Mouse (Mus musculus): ENCODE measurements around the gene Rnf207. TPM values are rescaled to one million over a fixed set of nuclear protein-coding genes. Genes with fewer than 3 reads are reported as not detected.

Rnf207 gene
- total and polyA plus RNA-seq, 3 experiments: 0.51 TPM; not detected in 2

- no peaks in the 10 kb centered on the region for H3K27me3 ChIP-seq (replicated peaks)
- H3K9ac ChIP-seq (ENCODE audit: insufficient read depth, low read depth): no peak overlapping the region
- dilution Hi-C loops (cut with MboI; ENCODE audit: extremely low pct_ligation_motif_present, extremely low pct_unique_long_range_greater_than_20kb, low sequenced_read_pairs) (no loop called here), in situ Hi-C loops (cut with MboI; ENCODE audit: low pct_ligation_motif_present, low pct_unique_long_range_greater_than_20kb, low sequenced_read_pairs) (no loop called here)
- no peak overlapping the region for H3K4me2 ChIP-seq (ENCODE audit: insufficient read depth, low read depth, poor library complexity, severe bottlenecking)
- H3K27ac ChIP-seq (ENCODE audit: insufficient read depth, low read depth): no peak overlapping the region
- no peak for TF ChIP-seq MAZ (IDR thresholded peaks at IDR 0.05; ENCODE audit: low read depth, low read length)
- TF ChIP-seq UBTF (IDR thresholded peaks at IDR 0.05; ENCODE audit: low read depth, low read length): no peak
- TF ChIP-seq TCF12 (IDR thresholded peaks at IDR 0.05; ENCODE audit: low read depth, low read length): no peak
- DNase-seq (ENCODE audit: extremely low read depth): no peak
- peak overlapping the region in 1 of 3 experiments; percentile 46 for H3K4me3 ChIP-seq (replicated peaks in 1 of 3; ENCODE audit: low read depth in 2 of 3, low read length in 2 of 3, poor library complexity in 1 of 3)
- no peaks in the 10 kb centered on the region for H3K9me3 ChIP-seq (replicated peaks; ENCODE audit: low read length)
- H3K36me3 ChIP-seq (replicated peaks in 1 of 2; ENCODE audit: control insufficient read depth in 1 of 2, insufficient read depth in 1 of 2, low read length in 1 of 2): peaks cover 0 to 21% of the 10 kb centered on the region in 2 experiments
- H3K79me2 ChIP-seq (replicated peaks; ENCODE audit: control insufficient read depth, extremely low read depth, insufficient read depth, poor library complexity, severe bottlenecking): no peaks in the 10 kb centered on the region
- H3K4me1 ChIP-seq (ENCODE audit: control insufficient read depth in 1 of 2, insufficient read depth in 2 of 2): peaks cover 45 to 63% of the 10 kb centered on the region in 2 experiments
Measured at GRCm38 (mm10) chr4:152272006-152272405, 46.8 kb downstream of the Rnf207 start.

GRCm38 (mm10) chr4:152271334-152271733, 47.5 kb downstream of the Rnf207 start:
- no peak for TF ChIP-seq JUND (conservative IDR thresholded peaks at IDR 0.05; ENCODE audit: low read depth, low read length)
- no peak for TF ChIP-seq CTCF (conservative IDR thresholded peaks at IDR 0.05 in 1 of 2, IDR thresholded peaks at IDR 0.05 in 1 of 2; ENCODE audit: low read depth in 2 of 2, low read length in 2 of 2)
- no peak for TF ChIP-seq SIN3A (IDR thresholded peaks at IDR 0.05; ENCODE audit: low read length)
- no peak for TF ChIP-seq RCOR1 (conservative IDR thresholded peaks at IDR 0.05; ENCODE audit: low read depth, low read length)
- no peak for TF ChIP-seq USF2 (conservative IDR thresholded peaks at IDR 0.05; ENCODE audit: low read depth, low read length)
- no peak for TF ChIP-seq NELFE (IDR thresholded peaks at IDR 0.05; ENCODE audit: low read depth, low read length)
- TF ChIP-seq MAZ (IDR thresholded peaks at IDR 0.05; ENCODE audit: low read depth, low read length): no peak
- no peak for TF ChIP-seq MAX (IDR thresholded peaks at IDR 0.05; ENCODE audit: low read length)
- no peak for TF ChIP-seq HCFC1 (IDR thresholded peaks at IDR 0.05; ENCODE audit: low read depth, low read length)
- TF ChIP-seq POLR2A (IDR thresholded peaks at IDR 0.05; ENCODE audit: low read depth, low read length): no peak
- TF ChIP-seq MYC (IDR thresholded peaks at IDR 0.05; ENCODE audit: low read depth, low read length): no peak
- no peak for TF ChIP-seq BHLHE40 (IDR thresholded peaks at IDR 0.05; ENCODE audit: low read depth, low read length)
- TF ChIP-seq USF1 (IDR thresholded peaks at IDR 0.05; ENCODE audit: low read depth, low read length): no peak
- no peak for TF ChIP-seq GABPA (IDR thresholded peaks at IDR 0.05; ENCODE audit: insufficient replicate concordance, low read depth, low read length)
- TF ChIP-seq JUN (IDR thresholded peaks at IDR 0.05; ENCODE audit: insufficient read depth, low read depth, low read length): no peak
- no peak for TF ChIP-seq TBP (conservative IDR thresholded peaks at IDR 0.05; ENCODE audit: low read depth, low read length)
- TF ChIP-seq TCF12 (IDR thresholded peaks at IDR 0.05; ENCODE audit: low read depth, low read length): no peak
- TF ChIP-seq MEF2A (IDR thresholded peaks at IDR 0.05; ENCODE audit: borderline replicate concordance, low read depth, low read length): no peak
- no peak for TF ChIP-seq ZNF384 (IDR thresholded peaks at IDR 0.05; ENCODE audit: low read depth, low read length)
- H3K9ac ChIP-seq (ENCODE audit: insufficient read depth, low read depth): no peak overlapping the region
- peaks cover 0 to 21% of the 10 kb centered on the region in 2 experiments for H3K36me3 ChIP-seq (replicated peaks in 1 of 2; ENCODE audit: control insufficient read depth in 1 of 2, insufficient read depth in 1 of 2, low read length in 1 of 2)
- no peak for DNase-seq (ENCODE audit: extremely low read depth)
- in situ Hi-C loops (cut with MboI; ENCODE audit: low pct_ligation_motif_present, low pct_unique_long_range_greater_than_20kb, low sequenced_read_pairs) (no loop called here), dilution Hi-C loops (cut with MboI; ENCODE audit: extremely low pct_ligation_motif_present, extremely low pct_unique_long_range_greater_than_20kb, low sequenced_read_pairs) (no loop called here)
- H3K4me2 ChIP-seq (ENCODE audit: insufficient read depth, low read depth, poor library complexity, severe bottlenecking): no peak overlapping the region
- H3K79me2 ChIP-seq (replicated peaks; ENCODE audit: control insufficient read depth, extremely low read depth, insufficient read depth, poor library complexity, severe bottlenecking): no peaks in the 10 kb centered on the region
- no peaks in the 10 kb centered on the region for H3K27me3 ChIP-seq (replicated peaks)
- no peak overlapping the region for H3K4me3 ChIP-seq (replicated peaks in 1 of 3; ENCODE audit: low read depth in 2 of 3, low read length in 2 of 3, poor library complexity in 1 of 3)
- H3K27ac ChIP-seq (ENCODE audit: insufficient read depth, low read depth): no peak overlapping the region
- peaks cover 45 to 63% of the 10 kb centered on the region in 2 experiments for H3K4me1 ChIP-seq (ENCODE audit: control insufficient read depth in 1 of 2, insufficient read depth in 2 of 2)
- H3K9me3 ChIP-seq (replicated peaks; ENCODE audit: low read length): no peaks in the 10 kb centered on the region
